Mouse (Mus musculus): ENCODE data around the gene Raver2.

DNA sequence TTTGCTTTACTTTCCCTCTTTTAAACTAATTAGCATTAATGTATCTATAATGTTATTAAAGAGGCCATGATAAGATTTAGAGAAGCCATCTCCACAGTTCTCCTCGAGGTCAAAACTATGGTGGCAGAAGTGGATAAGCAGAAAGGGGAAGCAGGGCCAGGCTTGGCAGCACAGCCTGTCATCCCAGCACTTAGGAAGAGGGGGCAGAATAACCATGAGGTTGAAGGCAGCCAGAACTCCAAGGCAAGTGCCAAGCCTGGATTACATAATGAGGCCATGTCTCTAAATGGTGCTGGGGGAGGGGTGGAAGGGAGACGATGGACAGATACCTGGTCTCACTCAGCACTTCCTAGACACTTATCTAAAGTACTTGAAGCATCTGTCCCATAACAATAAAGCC, 129.6 kb downstream of the Raver2 start:
- TF ChIP-seq POLR2A (IDR thresholded peaks at IDR 0.05; ENCODE audit: insufficient read length, low read depth) (no peak), MYOG (IDR thresholded peaks at IDR 0.05; ENCODE audit: control insufficient read depth in 1 of 3, insufficient read depth in 1 of 3, insufficient read length in 2 of 3, low read depth in 2 of 3) (no peak), TCF3 (IDR thresholded peaks at IDR 0.05; ENCODE audit: insufficient read length, low read depth) (no peak), MYOD1 (IDR thresholded peaks at IDR 0.05; ENCODE audit: control insufficient read depth in 1 of 3, insufficient read length in 2 of 3, low read depth in 2 of 3) (no peak), CEBPB (IDR thresholded peaks at IDR 0.05; ENCODE audit: insufficient read depth, poor library complexity, severe bottlenecking) (no peak), POLR2AphosphoS2 (IDR thresholded peaks at IDR 0.05; ENCODE audit: insufficient read length, low read depth) (no peak)
